ENCODE assay signal across 14 mouse cellular contexts in genomic region chr9:22712743-22713142, GRCm38 (mm10).
DNase-seq lines count a peak whose midpoint lies in the region; ATAC-seq lines count a peak whose summit lies in the region.
"Had no signal": no experiment of that assay in that cellular context is flagged by ENCODE, and none has a peak within 500 bp of the region (broad histone marks: within the 10 kb centered on the region; RNA-seq: fewer than 3 reads in every experiment).

No protein-coding gene starts in this region.

- H3K9ac ChIP-seq in hindbrain, embryonic 14.5 days: no peak overlapping the region
- H3K9ac ChIP-seq in hindbrain, embryonic 12.5 days: no peak overlapping the region
- no peak overlapping the region for H3K9ac ChIP-seq in lung, embryonic 15.5 days
- H3K9ac ChIP-seq: forebrain, embryonic 12.5 days; intestine, embryonic 15.5 days; limb, embryonic 12.5 days; liver, embryonic 13.5 days had no signal

- 0 out of 2 replicates have a peak, but pooled peaks have one; percentile 46 for ATAC-seq in hindbrain, embryonic 14.5 days (ENCODE audit: low FRiP score)
- ATAC-seq in hindbrain, embryonic 12.5 days (ENCODE audit: low FRiP score): no peak
- ATAC-seq in lung, embryonic 15.5 days (ENCODE audit: borderline replicate concordance, extremely low read depth, low FRiP score, low TSS enrichment): peak; percentile 83
- ATAC-seq: intestine, embryonic 15.5 days had no signal

- H3K27ac ChIP-seq in hindbrain, embryonic 14.5 days: no peak overlapping the region
- no peak overlapping the region for H3K27ac ChIP-seq in hindbrain, embryonic 12.5 days
- H3K27ac ChIP-seq in lung, embryonic 15.5 days: no peak overlapping the region
- H3K27ac ChIP-seq: forebrain, embryonic 12.5 days; intestine, embryonic 15.5 days; layer of hippocampus, adult 2 months; limb, embryonic 12.5 days; liver, embryonic 13.5 days; stomach, postnatal 0 days had no signal

- H3K27me3 ChIP-seq in hindbrain, embryonic 14.5 days (ENCODE audit: control insufficient read depth, insufficient read depth, low read length): no peaks in the 10 kb centered on the region
- no peaks in the 10 kb centered on the region for H3K27me3 ChIP-seq in hindbrain, embryonic 12.5 days
- no peaks in the 10 kb centered on the region for H3K27me3 ChIP-seq in lung, embryonic 15.5 days
- H3K27me3 ChIP-seq: intestine, embryonic 15.5 days; limb, embryonic 12.5 days; liver, embryonic 13.5 days had no signal

- no peak overlapping the region for H3K4me3 ChIP-seq in hindbrain, embryonic 14.5 days (replicated peaks; ENCODE audit: low read length)
- H3K4me3 ChIP-seq in hindbrain, embryonic 12.5 days: no peak overlapping the region
- H3K4me3 ChIP-seq in lung, embryonic 15.5 days: no peak overlapping the region
- H3K4me3 ChIP-seq: forebrain, embryonic 12.5 days; intestine, embryonic 15.5 days; layer of hippocampus, adult 2 months; limb, embryonic 12.5 days; liver, embryonic 13.5 days had no signal

- no peak overlapping the region for H3K4me2 ChIP-seq in hindbrain, embryonic 14.5 days (replicated peaks)
- no peak overlapping the region for H3K4me2 ChIP-seq in hindbrain, embryonic 12.5 days (replicated peaks)
- H3K4me2 ChIP-seq in lung, embryonic 15.5 days: no peak overlapping the region
- H3K4me2 ChIP-seq: forebrain, embryonic 12.5 days; intestine, embryonic 15.5 days; limb, embryonic 12.5 days; liver, embryonic 13.5 days had no signal

- H3K36me3 ChIP-seq in hindbrain, embryonic 14.5 days (replicated peaks; ENCODE audit: control insufficient read depth, insufficient read depth): no peaks in the 10 kb centered on the region
- no peaks in the 10 kb centered on the region for H3K36me3 ChIP-seq in hindbrain, embryonic 12.5 days
- H3K36me3 ChIP-seq in lung, embryonic 15.5 days: no peaks in the 10 kb centered on the region
- H3K36me3 ChIP-seq: forebrain, embryonic 12.5 days; intestine, embryonic 15.5 days; limb, embryonic 12.5 days; liver, embryonic 13.5 days had no signal

- H3K4me1 ChIP-seq in hindbrain, embryonic 14.5 days (replicated peaks; ENCODE audit: control insufficient read depth, insufficient read depth, low read length): no peaks in the 10 kb centered on the region; the same call in 1 of the 2 replicates
- H3K4me1 ChIP-seq in hindbrain, embryonic 12.5 days: 0 out of 2 replicates have a peak, but pooled peaks cover 2% of the 10 kb centered on the region
- peaks cover 12% of the 10 kb centered on the region for H3K4me1 ChIP-seq in lung, embryonic 15.5 days

- 44% methylated on average over 3 of the region's 3 CpGs for WGBS in hindbrain, embryonic 14.5 days
- WGBS in hindbrain, embryonic 12.5 days: 75% methylated on average over 3 of the region's 3 CpGs
- 54% methylated on average over 3 of the region's 3 CpGs for WGBS in lung, embryonic 15.5 days

- DNase-seq in hindbrain, embryonic 14.5 days (ENCODE audit: low spot score): no peak
- DNase-seq in lung, postnatal 14 days: no peak
- peak; percentile 19 for DNase-seq in 3T3-L1 (ENCODE audit: low read depth, low spot score)
- peak; percentile 36 for DNase-seq in 416B (ENCODE audit: low read depth)
- DNase-seq in thymus, postnatal 36 days: no peak
- DNase-seq: gastrocnemius, postnatal 25 days had no signal

- no peaks in the 10 kb centered on the region for H3K9me3 ChIP-seq in hindbrain, embryonic 14.5 days (ENCODE audit: control insufficient read depth, low read length)
- H3K9me3 ChIP-seq in hindbrain, embryonic 12.5 days (replicated peaks): no peaks in the 10 kb centered on the region
- H3K9me3 ChIP-seq in lung, embryonic 15.5 days: no peaks in the 10 kb centered on the region
- H3K9me3 ChIP-seq: forebrain, embryonic 12.5 days; intestine, embryonic 15.5 days; limb, embryonic 12.5 days; liver, embryonic 13.5 days had no signal

Comparison
In these comparisons a context has a peak if more than half of its experiments do, and no peak if none do; other contexts are left out.
1. DNase-seq: peak in 3T3-L1 (single experiment) and 416B (single experiment); none in hindbrain, embryonic 14.5 days (single experiment), lung, postnatal 14 days (single experiment) and thymus, postnatal 36 days (0 of 2).